Mouse (Mus musculus) ES-Bruce4 (cell line): ENCODE measurements at regions not wholly inside any gene's neighbourhood (a gene's known extent, or its start where the extent isn't known, plus 50 kb on each side); places are given as distances from the start of the nearest gene placed in this dataset.

Source experiments
- H3K27ac ChIP-seq: 2 replicates; pipeline ENCODE4 v1.5.1; 2012; ENCODE audit warnings: low read length, inconsistent platforms; ENCODE audit not compliant: insufficient read depth
- H3K27me3 ChIP-seq: 2 replicates; pipeline ENCODE4 v1.6.1; 2012; ENCODE audit warnings: mild to moderate bottlenecking, low read length, inconsistent platforms; ENCODE audit not compliant: control insufficient read depth, poor library complexity, insufficient read depth, severe bottlenecking
- H3K36me3 ChIP-seq: 2 replicates; pipeline ENCODE4 v1.6.1; 2012; ENCODE audit warnings: inconsistent platforms, mild to moderate bottlenecking, low read length, moderate library complexity; ENCODE audit not compliant: control insufficient read depth, poor library complexity, insufficient read depth, severe bottlenecking
- H3K4me1 ChIP-seq: one replicate; pipeline ENCODE4 v1.8.1; 2011; ENCODE audit warnings: low read length; ENCODE audit not compliant: control insufficient read depth, insufficient read depth
- H3K4me3 ChIP-seq: 2 replicates; pipeline ENCODE4 v1.5.1; 2011; ENCODE audit warnings: low read depth, mild to moderate bottlenecking, low read length
- H3K9ac ChIP-seq: 2 replicates; pipeline ENCODE4 v1.6.1; 2012; ENCODE audit warnings: low read depth, mild to moderate bottlenecking, inconsistent platforms; ENCODE audit not compliant: poor library complexity, severe bottlenecking
- H3K9me3 ChIP-seq: replicated peaks from 2 replicates; pipeline ENCODE4 v1.6.1; 2012; ENCODE audit warnings: mild to moderate bottlenecking, low read length, inconsistent platforms; ENCODE audit not compliant: control insufficient read depth, poor library complexity, insufficient read depth, severe bottlenecking
- CTCF ChIP-seq: IDR thresholded peaks from one replicate; pipeline ENCODE4 v1.8.1; 2011; ENCODE audit warnings: low read depth, low read length
- EP300 ChIP-seq: IDR thresholded peaks from 2 replicates; pipeline ENCODE4 v1.6.1; 2011; ENCODE audit warnings: low read depth, low read length; ENCODE audit not compliant: insufficient read depth
- POLR2A ChIP-seq: IDR thresholded peaks from one replicate; pipeline ENCODE4 v1.8.1; 2011; ENCODE audit warnings: low read length; ENCODE audit not compliant: insufficient read depth

GRCm38 (mm10) chr16:75291194-75291593 is 294.7 kb downstream of the Lipi start:
- TF ChIP-seq POLR2A (no peak), EP300 (no peak), CTCF (no peak)
- H3K27ac ChIP-seq: no peak overlapping the region
- no peak overlapping the region for H3K4me3 ChIP-seq
- no peaks in the 10 kb centered on the region for H3K27me3 ChIP-seq
- H3K36me3 ChIP-seq: no peaks in the 10 kb centered on the region
- H3K9ac ChIP-seq: no peak overlapping the region
- H3K4me1 ChIP-seq: no peaks in the 10 kb centered on the region
- H3K9me3 ChIP-seq: no peaks in the 10 kb centered on the region

- Histone ChIP-seq H3K4me3 (no peak overlapping the region), H3K9me3 (no peaks in the 10 kb centered on the region), H3K4me1 (no peaks in the 10 kb centered on the region), H3K27ac (no peak overlapping the region), H3K9ac (no peak overlapping the region), H3K36me3 (no peaks in the 10 kb centered on the region), H3K27me3 (no peaks in the 10 kb centered on the region)
- TF ChIP-seq EP300 (no peak), CTCF (no peak), POLR2A (no peak)
Observed at GRCm38 (mm10) chr16:75287150-75287549, 298.7 kb downstream of the Lipi start.

- no peak for TF ChIP-seq POLR2A
- no peak for TF ChIP-seq EP300
- no peak for TF ChIP-seq CTCF
- H3K4me3 ChIP-seq: no peak overlapping the region
Observed at GRCm38 (mm10) chr16:75285811-75286210, 300.1 kb downstream of the Lipi start.

GRCm38 (mm10) chr16:75263903-75264302 is 322.0 kb downstream of the Lipi start:
- no peak overlapping the region for H3K4me3 ChIP-seq
- H3K36me3 ChIP-seq: no peaks in the 10 kb centered on the region
- no peak overlapping the region for H3K9ac ChIP-seq
- H3K27me3 ChIP-seq: no peaks in the 10 kb centered on the region
- TF ChIP-seq POLR2A (no peak), CTCF (no peak), EP300 (no peak)
- no peaks in the 10 kb centered on the region for H3K4me1 ChIP-seq
- H3K9me3 ChIP-seq: no peaks in the 10 kb centered on the region
- H3K27ac ChIP-seq: no peak overlapping the region

More at GRCm38 (mm10) chr16:75285811-75286210, 300.1 kb downstream of the Lipi start:
- Histone ChIP-seq H3K4me1 (no peaks in the 10 kb centered on the region), H3K9ac (no peak overlapping the region), H3K27me3 (no peaks in the 10 kb centered on the region), H3K36me3 (no peaks in the 10 kb centered on the region), H3K9me3 (no peaks in the 10 kb centered on the region), H3K27ac (no peak overlapping the region)

GRCm38 (mm10) chr16:75254981-75255380 is 330.9 kb downstream of the Lipi start:
- Histone ChIP-seq H3K4me3 (no peak overlapping the region), H3K4me1 (no peaks in the 10 kb centered on the region), H3K27ac (no peak overlapping the region), H3K9me3 (no peaks in the 10 kb centered on the region), H3K36me3 (no peaks in the 10 kb centered on the region), H3K9ac (no peak overlapping the region), H3K27me3 (no peaks in the 10 kb centered on the region)
- no peak for TF ChIP-seq POLR2A
- TF ChIP-seq CTCF: no peak
- TF ChIP-seq EP300: no peak

GRCm38 (mm10) chr16:75249170-75249569 is 336.7 kb downstream of the Lipi start:
- H3K9ac ChIP-seq: no peak overlapping the region
- H3K27me3 ChIP-seq: no peaks in the 10 kb centered on the region
- H3K36me3 ChIP-seq: no peaks in the 10 kb centered on the region
- H3K9me3 ChIP-seq: no peaks in the 10 kb centered on the region
- no peaks in the 10 kb centered on the region for H3K4me1 ChIP-seq
- H3K4me3 ChIP-seq: no peak overlapping the region
- TF ChIP-seq CTCF: no peak
- no peak for TF ChIP-seq POLR2A
- TF ChIP-seq EP300: no peak
- H3K27ac ChIP-seq: no peak overlapping the region
